Mouse (Mus musculus) bone marrow, adult 2 months (tissue): Measurements from ENCODE around the gene Slc6a17.

Source experiments
- CTCF ChIP-seq: fragments of 200-500 bp; IDR thresholded peaks from 2 replicates; pipeline ENCODE4 v1.5.1; 2011; ENCODE audit warnings: low read length, control low read depth; ENCODE audit not compliant: control insufficient read depth, insufficient read depth
- POLR2A ChIP-seq: fragments of 200-500 bp; IDR thresholded peaks from 2 replicates; pipeline ENCODE4 v1.6.1; 2011; ENCODE audit warnings: low read depth, mild to moderate bottlenecking, control low read depth, low read length, borderline replicate concordance; ENCODE audit not compliant: control insufficient read depth

DNA sequence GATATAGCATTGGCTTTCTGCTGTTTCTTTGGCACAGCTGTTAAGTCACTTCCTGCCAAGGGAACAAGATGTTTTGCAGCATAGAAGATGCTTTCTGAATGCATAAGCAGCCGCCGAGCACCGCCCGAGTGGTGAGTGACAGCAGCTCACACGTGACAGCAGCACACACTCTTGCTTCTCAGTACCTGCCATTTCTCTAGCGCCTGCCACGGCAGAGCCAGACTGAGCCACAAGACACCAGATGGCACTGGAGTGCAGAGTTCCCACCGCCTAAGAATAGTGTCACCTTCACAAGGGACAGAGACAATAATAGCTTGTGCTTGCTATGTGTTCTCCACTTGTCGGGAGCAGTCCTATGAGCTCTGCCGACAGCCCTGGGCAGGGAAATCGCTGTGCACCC, 34.5 kb downstream of the Slc6a17 start:
- TF ChIP-seq CTCF (no peak), POLR2A (no peak)
